Mouse (Mus musculus) heart, postnatal 0 days (tissue): ENCODE data around the gene Hivep2. TPM values are rescaled to one million over a fixed set of nuclear protein-coding genes. Genes with fewer than 3 reads are reported as not detected.

Source experiments
- ATAC-seq: fragments of 200-750 bp; cut with Nextera tagmentation; 2 replicates; pipeline ENCODE4 v1.8.0; 2017; ENCODE audit warnings: low read depth, moderate number of reproducible peaks, moderate library complexity; ENCODE audit not compliant: insufficient read depth
- DNase-seq: peaks from one replicate; pipeline ENCODE4 v3.0.0-alpha.2; 2016; ENCODE audit warnings: low spot score
- H3K27ac ChIP-seq: fragments of 300-500 bp; sonication (generic); 2 replicates; pipeline ENCODE4 v1.5.1; 2014; ENCODE audit warnings: low read depth, mild to moderate bottlenecking
- H3K27me3 ChIP-seq: fragments of 300-500 bp; sonication (generic); 2 replicates; pipeline ENCODE4 v1.6.1; 2014; ENCODE audit warnings: low read length, mixed read lengths; ENCODE audit not compliant: control insufficient read depth, insufficient read depth
- H3K36me3 ChIP-seq: fragments of 300-500 bp; sonication (generic); replicated peaks from 2 replicates; pipeline ENCODE4 v1.6.1; 2014; ENCODE audit warnings: low read length, mixed read lengths; ENCODE audit not compliant: control insufficient read depth, insufficient read depth
- H3K4me1 ChIP-seq: fragments of 300-500 bp; sonication (generic); 2 replicates; pipeline ENCODE4 v1.6.1; 2014; ENCODE audit warnings: antibody characterized with exemption; ENCODE audit not compliant: control insufficient read depth, insufficient read depth
- H3K4me2 ChIP-seq: fragments of 300-500 bp; sonication (generic); 2 replicates; pipeline ENCODE4 v1.6.1; 2014; ENCODE audit warnings: low read depth, mild to moderate bottlenecking, low read length, moderate library complexity
- H3K4me3 ChIP-seq: fragments of 300-500 bp; sonication (generic); 2 replicates; pipeline ENCODE4 v1.5.1; 2014; ENCODE audit warnings: low read depth, low read length
- H3K9ac ChIP-seq: fragments of 300-500 bp; sonication (generic); replicated peaks from 2 replicates; pipeline ENCODE4 v1.6.1; 2014; ENCODE audit warnings: low read depth, low read length, mixed read lengths
- H3K9me3 ChIP-seq: fragments of 300-500 bp; sonication (generic); replicated peaks from 2 replicates; pipeline ENCODE4 v1.6.1; 2016; ENCODE audit warnings: low read length; ENCODE audit not compliant: control insufficient read depth
- CTCF ChIP-seq: IDR thresholded peaks from 2 replicates; pipeline ENCODE4 v1.5.1; 2016; ENCODE audit warnings: antibody characterized with exemption, control low read depth, low read depth
- EP300 ChIP-seq: IDR thresholded peaks from 2 replicates; pipeline ENCODE4 v1.6.1; 2016; ENCODE audit warnings: antibody characterized with exemption, low read depth
- WGBS: fragments of 180-500 bp; shearing (Covaris S2); extraction: QIAGEN DNeasy Blood & Tissue Kit; methylation state at CpG from one replicate; pipeline ENCODE4 v1.1.7; 2014; 5-methylcytosine and 5-hydroxymethylcytosine counted together
- polyA plus RNA-seq: library from polyadenylated mRNA; unstranded; fragments of >200 nt; fragmentation: Nextera tagmentation; extraction: Ambion mirVana; gene quantifications from 2 replicates; pipeline ENCODE4 v1.2.1, GENCODE M21; 2015
- total RNA-seq: library from RNA; depleted of rRNA; stranded (reverse); fragments of >200 nt; gene quantifications from 2 replicates; pipeline ENCODE4 v1.2.3, GENCODE M21; 2014; ENCODE audit warnings: low replicate concordance

The Hivep2 gene
- total and polyA plus RNA-seq, 2 experiments from 2014 or later, result 3.7 to 11.6 TPM

GRCm38 (mm10) chr10:14192156-14192555 is 226.3 kb downstream of the Hivep2 start:
- WGBS, result 57% methylated on average over 4 of the region's 4 CpGs
- no peaks in the 10 kb centered on the region for H3K9me3 ChIP-seq
- DNase-seq, result no peak
- peaks cover 29% of the 10 kb centered on the region for H3K4me1 ChIP-seq
- no peaks in the 10 kb centered on the region for H3K27me3 ChIP-seq
- H3K27ac ChIP-seq, result no peak overlapping the region
- H3K4me3 ChIP-seq, result no peak overlapping the region
- TF ChIP-seq CTCF (no peak), EP300 (no peak)
- no peak overlapping the region for H3K4me2 ChIP-seq
- H3K36me3 ChIP-seq, result no peaks in the 10 kb centered on the region
- no peak for ATAC-seq
- no peak overlapping the region for H3K9ac ChIP-seq

GRCm38 (mm10) chr10:14193702-14194101 is 227.8 kb downstream of the Hivep2 start:
- DNase-seq, result no peak
- no peak for ATAC-seq
- whole genome bisulfite sequencing, result 77% methylated on average over 4 of the region's 4 CpGs
- H3K27ac ChIP-seq, result no peak overlapping the region
- no peaks in the 10 kb centered on the region for H3K27me3 ChIP-seq
- H3K9me3 ChIP-seq, result no peaks in the 10 kb centered on the region
- H3K9ac ChIP-seq, result no peak overlapping the region
- TF ChIP-seq CTCF, result no peak
- H3K4me1 ChIP-seq, result peaks cover 29% of the 10 kb centered on the region
- no peaks in the 10 kb centered on the region for H3K36me3 ChIP-seq
- H3K4me2 ChIP-seq, result no peak overlapping the region
- H3K4me3 ChIP-seq, result no peak overlapping the region

GRCm38 (mm10) chr10:14195778-14196650 is 230.1 kb downstream of the Hivep2 start:
- ATAC-seq, result no peak
- H3K9me3 ChIP-seq, result no peaks in the 10 kb centered on the region
- no peaks in the 10 kb centered on the region for H3K27me3 ChIP-seq
- WGBS, result 81% methylated on average over 17 of the region's 17 CpGs
- TF ChIP-seq CTCF, result no peak
- H3K4me2 ChIP-seq, result no peak overlapping the region
- H3K4me3 ChIP-seq, result no peak overlapping the region
- no peaks in the 10 kb centered on the region for H3K36me3 ChIP-seq
- H3K4me1 ChIP-seq, result peaks cover 21% of the 10 kb centered on the region
- H3K27ac ChIP-seq, result no peak overlapping the region
- no peak for DNase-seq
- no peak overlapping the region for H3K9ac ChIP-seq

GRCm38 (mm10) chr10:14196785-14197184 is 230.9 kb downstream of the Hivep2 start:
- no peaks in the 10 kb centered on the region for H3K9me3 ChIP-seq
- no peak for DNase-seq
- no peaks in the 10 kb centered on the region for H3K36me3 ChIP-seq
- no peak overlapping the region for H3K9ac ChIP-seq
- TF ChIP-seq EP300, result no peak
- no peak for TF ChIP-seq CTCF
- ATAC-seq, result no peak
- no peak overlapping the region for H3K4me3 ChIP-seq
- 83% methylated on average over 7 of the region's 7 CpGs for WGBS
- H3K4me1 ChIP-seq, result peaks cover 14% of the 10 kb centered on the region
- no peak overlapping the region for H3K4me2 ChIP-seq
- no peaks in the 10 kb centered on the region for H3K27me3 ChIP-seq
- no peak overlapping the region for H3K27ac ChIP-seq

GRCm38 (mm10) chr10:14197261-14197660 is 231.4 kb downstream of the Hivep2 start:
- ATAC-seq (no peak), DNase-seq (peak; percentile 30)
- H3K4me3 ChIP-seq, result no peak overlapping the region
- no peaks in the 10 kb centered on the region for H3K27me3 ChIP-seq
- WGBS, result 54% methylated on average over 6 of the region's 6 CpGs
- no peak overlapping the region for H3K9ac ChIP-seq
- no peaks in the 10 kb centered on the region for H3K9me3 ChIP-seq
- H3K4me1 ChIP-seq, result peaks cover 10% of the 10 kb centered on the region
- H3K36me3 ChIP-seq, result no peaks in the 10 kb centered on the region
- H3K27ac ChIP-seq, result no peak overlapping the region
- H3K4me2 ChIP-seq, result no peak overlapping the region
- TF ChIP-seq CTCF (peak; percentile 64), EP300 (no peak)

GRCm38 (mm10) chr10:14199332-14199731 is 233.5 kb downstream of the Hivep2 start:
- no peaks in the 10 kb centered on the region for H3K9me3 ChIP-seq
- no peaks in the 10 kb centered on the region for H3K4me1 ChIP-seq
- WGBS, result 75% methylated on average over 7 of the region's 7 CpGs
- no peak overlapping the region for H3K4me3 ChIP-seq
- H3K27ac ChIP-seq, result no peak overlapping the region
- no peaks in the 10 kb centered on the region for H3K36me3 ChIP-seq
- no peak overlapping the region for H3K9ac ChIP-seq
- DNase-seq, result no peak
- TF ChIP-seq CTCF (no peak), EP300 (no peak)
- H3K4me2 ChIP-seq, result no peak overlapping the region
- H3K27me3 ChIP-seq, result no peaks in the 10 kb centered on the region
- ATAC-seq, result no peak
